Mouse (Mus musculus) heart, adult 2 months (tissue): ENCODE data around the gene Agtpbp1. TPM values are rescaled to one million over a fixed set of nuclear protein-coding genes. Genes with fewer than 3 reads are reported as not detected.

ENCODE experiments used
- DNase-seq, 2 experiments: peaks; one replicate each; pipeline ENCODE4 v3.0.0; 2021
- H3K27ac ChIP-seq: fragments of 200-600 bp; 2 replicates; pipeline ENCODE4 v1.8.1; 2022
- H3K27me3 ChIP-seq: fragments of 200-500 bp; 2 replicates; pipeline ENCODE4 v1.6.1; 2012; ENCODE audit warnings: mild to moderate bottlenecking, low read length, inconsistent platforms, mixed read lengths; ENCODE audit not compliant: control insufficient read depth, insufficient read depth
- H3K36me3 ChIP-seq: fragments of 200-500 bp; 2 replicates; pipeline ENCODE4 v1.6.1; 2012; ENCODE audit warnings: low read length, inconsistent platforms; ENCODE audit not compliant: control insufficient read depth, insufficient read depth
- H3K4me1 ChIP-seq: fragments of 200-500 bp; 2 replicates; pipeline ENCODE4 v1.6.1; 2011; ENCODE audit warnings: low read length; ENCODE audit not compliant: control insufficient read depth, insufficient read depth
- H3K4me3 ChIP-seq: fragments of 200-600 bp; 2 replicates; pipeline ENCODE4 v1.8.1; 2022
- H3K79me2 ChIP-seq: fragments of 200-500 bp; replicated peaks from 2 replicates; pipeline ENCODE4 v1.6.1; 2012; ENCODE audit warnings: mild to moderate bottlenecking, inconsistent platforms, low read length, moderate library complexity, mixed read lengths; ENCODE audit not compliant: control insufficient read depth, insufficient read depth
- H3K9ac ChIP-seq: fragments of 200-500 bp; 2 replicates; pipeline ENCODE4 v1.6.1; 2012; ENCODE audit warnings: low read depth, mild to moderate bottlenecking, control low read depth, inconsistent platforms, low read length, mixed read lengths
- CTCF ChIP-seq: fragments of 200-600 bp; IDR thresholded peaks from 2 replicates; pipeline ENCODE4 v1.8.1; 2022; ENCODE audit warnings: antibody characterized with exemption, mild to moderate bottlenecking, moderate library complexity
- EP300 ChIP-seq: fragments of 200-500 bp; IDR thresholded peaks from 2 replicates; pipeline ENCODE4 v1.6.1; 2011; ENCODE audit warnings: low read depth, low read length, control low read depth; ENCODE audit not compliant: insufficient read depth
- POLR2A ChIP-seq: fragments of 200-500 bp; IDR thresholded peaks from 2 replicates; pipeline ENCODE4 v1.6.1; 2011; ENCODE audit warnings: mild to moderate bottlenecking, low read depth, low read length, control low read depth; ENCODE audit not compliant: insufficient read depth
- WGBS: fragments of 180-500 bp; shearing (Covaris S2); methylation state at CpG from one replicate; pipeline ENCODE4 v1.1.7; 2018; 5-methylcytosine and 5-hydroxymethylcytosine counted together
- intact Hi-C: fragments of 180-260 bp; cut with DNase I; formaldehyde crosslinking; loops from one replicate; pipeline ENCODE4 v1.15.1; 2025
- polyA plus RNA-seq: library from polyadenylated mRNA; depleted of rRNA; stranded (reverse); fragments of >200 nt; gene quantifications from 2 replicates; pipeline ENCODE4 v1.2.3, GENCODE M21; 2012; rRNA removed
- total RNA-seq, 2 experiments: library from RNA; stranded (reverse); gene quantifications; 2 replicates each; pipeline ENCODE4 v1.2.3; 2021

The Agtpbp1 gene
- total and polyA plus RNA-seq, 3 experiments: 27.9 to 173 (median 151) TPM

DNA sequence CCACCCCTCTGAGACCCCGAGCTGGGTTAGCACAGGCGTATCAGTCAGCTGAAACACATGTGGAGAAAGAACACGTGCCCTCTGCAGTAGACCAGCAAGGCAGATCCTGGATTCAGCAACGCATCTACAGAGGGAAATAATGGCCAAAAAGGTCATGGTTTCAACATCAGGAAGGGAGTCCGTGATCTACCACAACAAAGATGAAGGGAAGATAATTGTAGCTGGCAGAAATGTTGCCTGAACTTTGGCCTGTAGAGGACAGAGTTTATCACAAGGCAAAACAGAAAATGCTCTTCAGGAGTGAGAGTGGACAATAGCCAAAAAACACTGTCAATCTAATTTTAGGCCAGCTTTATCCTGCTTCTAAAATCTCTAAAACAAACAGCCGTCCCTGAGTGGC, 177.8 kb downstream of the Agtpbp1 start:
- no peaks in the 10 kb centered on the region for H3K79me2 ChIP-seq
- TF ChIP-seq POLR2A (no peak), EP300 (no peak), CTCF (no peak)
- DNase-seq: no peak
- no peaks in the 10 kb centered on the region for H3K4me1 ChIP-seq
- 59% methylated on average over 6 of the region's 6 CpGs for WGBS
- no peak overlapping the region for H3K27ac ChIP-seq
- no peaks in the 10 kb centered on the region for H3K27me3 ChIP-seq
- no peak overlapping the region for H3K9ac ChIP-seq
- intact Hi-C loops: no loop called here
- no peak overlapping the region for H3K4me3 ChIP-seq
- no peaks in the 10 kb centered on the region for H3K36me3 ChIP-seq

GRCm38 (mm10) chr13:59402026-59402775, 182.8 kb downstream of the Agtpbp1 start:
- Histone ChIP-seq H3K4me3 (no peak overlapping the region), H3K27ac (no peak overlapping the region), H3K27me3 (no peaks in the 10 kb centered on the region), H3K4me1 (no peaks in the 10 kb centered on the region), H3K79me2 (no peaks in the 10 kb centered on the region), H3K9ac (no peak overlapping the region), H3K36me3 (no peaks in the 10 kb centered on the region)
- intact Hi-C loops: no loop called here
- TF ChIP-seq POLR2A (no peak), CTCF (no peak), EP300 (no peak)
- 83% methylated on average over 14 of the region's 14 CpGs for WGBS
- DNase-seq: no peak

DNA sequence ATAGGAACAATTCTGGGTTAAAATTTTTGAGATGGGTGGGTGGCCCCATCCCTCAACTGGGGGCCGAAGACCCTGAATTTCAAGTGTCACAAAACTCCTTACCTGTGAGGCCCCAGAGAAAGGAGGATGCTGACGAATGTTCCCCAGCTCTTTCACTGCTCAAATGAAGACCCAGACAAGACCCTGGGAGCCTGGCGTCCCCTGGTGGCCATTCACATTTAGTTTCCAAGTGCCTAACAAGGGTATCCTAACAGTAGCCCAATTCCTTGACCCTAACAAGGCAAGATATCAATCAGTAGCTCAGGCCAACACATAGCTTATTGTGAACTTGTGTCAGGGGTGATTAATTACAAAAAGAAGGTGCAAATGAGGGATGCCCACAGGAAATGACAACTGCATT, 187.5 kb downstream of the Agtpbp1 start:
- TF ChIP-seq CTCF: peak; percentile 80
- TF ChIP-seq EP300: no peak
- TF ChIP-seq POLR2A: no peak
- Histone ChIP-seq H3K4me3 (no peak overlapping the region), H3K27me3 (no peaks in the 10 kb centered on the region), H3K9ac (no peak overlapping the region), H3K36me3 (no peaks in the 10 kb centered on the region), H3K4me1 (no peaks in the 10 kb centered on the region), H3K79me2 (no peaks in the 10 kb centered on the region), H3K27ac (no peak overlapping the region)
- intact Hi-C loops: loop anchor here (2.0 to 10.0 kb wide), 3 partner anchors 323 to 760 kb away; partner anchors contain the start of gene Ntrk2
- DNase-seq: peak; percentile 30 to 51
- WGBS: 28% methylated on average over 3 of the region's 3 CpGs

Other genes starting within 250 kb of the Agtpbp1 start
- gene Naa35, start within 50 bp of the Agtpbp1 start, total RNA-seq: 100 to 1,000 TPM in 1 of 2 experiments, 10 to 100 TPM in 1; 79.9 to 106 TPM
- 28.0 and 67.3 TPM in 2 replicates for gene Naa35, start within 50 bp of the Agtpbp1 start, polyA plus RNA-seq
- 10 to 100 TPM; 11.4 to 16.2 TPM for gene Golm1, start 90.6 kb upstream of the Agtpbp1 start, total RNA-seq
- 6.5 and 8.8 TPM in 2 replicates for gene Golm1, start 90.6 kb upstream of the Agtpbp1 start, polyA plus RNA-seq
- gene 4921517D22Rik, start 108.9 kb upstream of the Agtpbp1 start, total RNA-seq: not detected
- gene 4921517D22Rik, start 108.9 kb upstream of the Agtpbp1 start, polyA plus RNA-seq: not detected in 2 replicates
- gene Spata31d1a, start 125.1 kb upstream of the Agtpbp1 start, total RNA-seq: not detected
- gene Spata31d1a, start 125.1 kb upstream of the Agtpbp1 start, polyA plus RNA-seq: 0.09 and 0.14 TPM in 2 replicates
- gene Spata31d1b, start 127.1 kb upstream of the Agtpbp1 start, total RNA-seq: not detected
- 0.03 and 0.04 TPM in 2 replicates for gene Spata31d1b, start 127.1 kb upstream of the Agtpbp1 start, polyA plus RNA-seq
- not detected for gene Spata31d1d, start 146.5 kb upstream of the Agtpbp1 start, total RNA-seq
- gene Spata31d1d, start 146.5 kb upstream of the Agtpbp1 start, polyA plus RNA-seq: 0.04 and 0.06 TPM in 2 replicates
- gene 1700014D04Rik, start 161.5 kb upstream of the Agtpbp1 start, total RNA-seq: not detected
- 0.09 TPM in 1 of 2 replicates, not detected in the other for gene 1700014D04Rik, start 161.5 kb upstream of the Agtpbp1 start, polyA plus RNA-seq
- 100 to 1,000 TPM; 233 to 239 TPM for gene Isca1, start 184.6 kb upstream of the Agtpbp1 start, total RNA-seq
- gene Isca1, start 184.6 kb upstream of the Agtpbp1 start, polyA plus RNA-seq: 326 and 509 TPM in 2 replicates
- gene Gm49354, start 197.0 kb upstream of the Agtpbp1 start, total RNA-seq: not detected
- gene Gm49354, start 197.0 kb upstream of the Agtpbp1 start, polyA plus RNA-seq: not detected in 2 replicates
- gene Tut7, start 237.9 kb upstream of the Agtpbp1 start, total RNA-seq: 10 to 100 TPM; 41.6 to 45.1 TPM
- 10.3 and 16.3 TPM in 2 replicates for gene Tut7, start 237.9 kb upstream of the Agtpbp1 start, polyA plus RNA-seq